Mouse (Mus musculus) embryonic facial prominence, embryonic 13.5 days (tissue): ENCODE measurements around the gene Cfap77. TPM values are rescaled to one million over a fixed set of nuclear protein-coding genes. Genes with fewer than 3 reads are reported as not detected.
A peak's percentile ranks its signal among the peaks of the same experiment; 100 is the strongest.

Source experiments
- ATAC-seq: fragments of 200-750 bp; cut with Nextera tagmentation; 2 replicates; pipeline ENCODE4 v1.8.0; 2017; ENCODE audit warnings: low read depth; ENCODE audit not compliant: insufficient number of reproducible peaks, insufficient read depth, low FRiP score, low TSS enrichment
- H3K27ac ChIP-seq: fragments of 300-500 bp; sonication (generic); 2 replicates; pipeline ENCODE4 v1.5.1; 2015; ENCODE audit warnings: moderate library complexity, mild to moderate bottlenecking, inconsistent platforms
- H3K27me3 ChIP-seq: fragments of 300-500 bp; sonication (generic); 2 replicates; pipeline ENCODE4 v1.6.1; 2015; ENCODE audit warnings: mild to moderate bottlenecking, inconsistent platforms
- H3K36me3 ChIP-seq: fragments of 300-500 bp; sonication (generic); 2 replicates; pipeline ENCODE4 v1.6.1; 2015; ENCODE audit warnings: mild to moderate bottlenecking, inconsistent platforms
- H3K4me1 ChIP-seq: fragments of 300-500 bp; sonication (generic); 2 replicates; pipeline ENCODE4 v1.6.1; 2015; ENCODE audit warnings: inconsistent platforms
- H3K4me2 ChIP-seq: fragments of 300-500 bp; sonication (generic); 2 replicates; pipeline ENCODE4 v1.6.1; 2015; ENCODE audit warnings: moderate library complexity, mild to moderate bottlenecking, inconsistent platforms
- H3K4me3 ChIP-seq: fragments of 300-500 bp; sonication (generic); 2 replicates; pipeline ENCODE4 v1.5.1; 2015; ENCODE audit warnings: mild to moderate bottlenecking, inconsistent platforms
- H3K9ac ChIP-seq: fragments of 300-500 bp; sonication (generic); 2 replicates; pipeline ENCODE4 v1.6.1; 2015; ENCODE audit warnings: mild to moderate bottlenecking, inconsistent platforms
- H3K9me3 ChIP-seq: fragments of 300-500 bp; sonication (generic); 2 replicates; pipeline ENCODE4 v1.6.1; 2016; ENCODE audit warnings: inconsistent platforms
- WGBS: fragments of 180-500 bp; shearing (Covaris S2); methylation state at CpG from one replicate; pipeline ENCODE4 v1.1.7; 2015; ENCODE audit warnings: mixed read lengths; 5-methylcytosine and 5-hydroxymethylcytosine counted together
- polyA plus RNA-seq: library from polyadenylated mRNA; unstranded; fragments of >200 nt; fragmentation: Nextera tagmentation; extraction: Ambion mirVana; gene quantifications from 2 replicates; pipeline ENCODE4 v1.2.1, GENCODE M21; 2015

Gene Cfap77
- polyA plus RNA-seq, 1 experiment from 2014 or later: 0.39 TPM

GRCm38 (mm10) chr2:28917518-28918361 is 137.1 kb downstream of the Cfap77 start:
- Histone ChIP-seq H3K27ac (no peak overlapping the region), H3K27me3 (peaks cover 98% of the 10 kb centered on the region), H3K36me3 (no peaks in the 10 kb centered on the region), H3K4me1 (peaks cover 6% of the 10 kb centered on the region), H3K4me2 (peak overlapping the region; percentile 35), H3K9me3 (no peaks in the 10 kb centered on the region), H3K9ac (no peak overlapping the region), H3K4me3 (peak overlapping the region; percentile 25)
- WGBS: under 1% methylated on average over 70 of the region's 73 CpGs
- no peak for ATAC-seq

- no peaks in the 10 kb centered on the region for H3K36me3 ChIP-seq
- H3K27ac ChIP-seq: no peak overlapping the region
- H3K9me3 ChIP-seq: no peaks in the 10 kb centered on the region
- ATAC-seq: no peak
- H3K4me1 ChIP-seq: peaks cover 6% of the 10 kb centered on the region
- H3K4me2 ChIP-seq: no peak overlapping the region
- H3K9ac ChIP-seq: no peak overlapping the region
- H3K27me3 ChIP-seq: peaks cover 98% of the 10 kb centered on the region
- whole genome bisulfite sequencing: 2% methylated on average over 11 of the region's 11 CpGs
- no peak overlapping the region for H3K4me3 ChIP-seq
These were observed 137.7 kb downstream of the Cfap77 start for GRCm38 (mm10) chr2:28917156-28917517.

GRCm38 (mm10) chr2:28916513-28916865 is 138.4 kb downstream of the Cfap77 start, which contains the start of gene Barhl1:
TSS of gene Barhl1 (minus strand) at chr2:28916668.
- Histone ChIP-seq H3K9ac (no peak within 1 kb of the TSS), H3K4me2 (peak within 1 kb of the TSS; percentile 36; the same call in 1 of the 2 replicates), H3K4me1 (peaks cover 9% of the 10 kb centered on the region), H3K36me3 (no peaks in the 10 kb centered on the region), H3K27me3 (peaks cover 98% of the 10 kb centered on the region), H3K4me3 (peak within 1 kb of the TSS; percentile 25), H3K9me3 (no peaks in the 10 kb centered on the region), H3K27ac (no peak within 1 kb of the TSS)
- ATAC-seq: no peak
- 2% methylated on average over 18 of the region's 18 CpGs for WGBS

- Histone ChIP-seq H3K27me3 (peaks cover 98% of the 10 kb centered on the region), H3K9ac (no peak overlapping the region), H3K36me3 (no peaks in the 10 kb centered on the region), H3K4me1 (peaks cover 12% of the 10 kb centered on the region), H3K4me2 (peak overlapping the region; percentile 36; the same call in 1 of the 2 replicates), H3K4me3 (peak overlapping the region; percentile 4; the same call in 1 of the 2 replicates), H3K27ac (no peak overlapping the region), H3K9me3 (no peaks in the 10 kb centered on the region)
- ATAC-seq: no peak
- 1% methylated on average over 50 of the region's 50 CpGs for WGBS
These were observed 138.9 kb downstream of the Cfap77 start for GRCm38 (mm10) chr2:28915768-28916512.

- Histone ChIP-seq H3K4me3 (no peak overlapping the region), H3K27me3 (peaks cover 98% of the 10 kb centered on the region), H3K27ac (no peak overlapping the region), H3K9ac (no peak overlapping the region), H3K4me1 (peaks cover 12% of the 10 kb centered on the region), H3K36me3 (no peaks in the 10 kb centered on the region), H3K9me3 (no peaks in the 10 kb centered on the region), H3K4me2 (no peak overlapping the region)
- 4% methylated on average over 22 of the region's 22 CpGs for WGBS
- ATAC-seq: no peak
These were observed 139.6 kb downstream of the Cfap77 start for GRCm38 (mm10) chr2:28915104-28915738.

GRCm38 (mm10) chr2:28914121-28914520 is 140.7 kb downstream of the Cfap77 start:
- Histone ChIP-seq H3K4me1 (peaks cover 17% of the 10 kb centered on the region), H3K4me3 (no peak overlapping the region), H3K9ac (no peak overlapping the region), H3K27me3 (peaks cover 100% of the 10 kb centered on the region), H3K27ac (no peak overlapping the region), H3K9me3 (no peaks in the 10 kb centered on the region), H3K4me2 (no peak overlapping the region), H3K36me3 (no peaks in the 10 kb centered on the region)
- WGBS: 3% methylated on average over 2 of the region's 2 CpGs
- ATAC-seq: no peak

GRCm38 (mm10) chr2:28912961-28913360 is 141.9 kb downstream of the Cfap77 start:
- Histone ChIP-seq H3K4me3 (no peak overlapping the region), H3K9me3 (no peaks in the 10 kb centered on the region), H3K36me3 (no peaks in the 10 kb centered on the region), H3K4me1 (peaks cover 27% of the 10 kb centered on the region), H3K4me2 (no peak overlapping the region), H3K27me3 (peaks cover 100% of the 10 kb centered on the region), H3K27ac (no peak overlapping the region), H3K9ac (no peak overlapping the region)
- ATAC-seq: no peak
- WGBS: 1% methylated on average over 4 of the region's 4 CpGs

GRCm38 (mm10) chr2:28912039-28912700 is 142.7 kb downstream of the Cfap77 start:
- Histone ChIP-seq H3K9ac (no peak overlapping the region), H3K4me1 (peaks cover 25% of the 10 kb centered on the region), H3K4me3 (no peak overlapping the region), H3K27ac (no peak overlapping the region), H3K4me2 (no peak overlapping the region), H3K27me3 (peaks cover 100% of the 10 kb centered on the region), H3K9me3 (no peaks in the 10 kb centered on the region), H3K36me3 (no peaks in the 10 kb centered on the region)
- ATAC-seq: no peak
- WGBS: under 1% methylated on average over 33 of the region's 33 CpGs

- Histone ChIP-seq H3K4me3 (peak overlapping the region; percentile 9), H3K27me3 (peaks cover 100% of the 10 kb centered on the region), H3K27ac (no peak overlapping the region), H3K36me3 (peaks cover 4% of the 10 kb centered on the region), H3K4me2 (no peak overlapping the region), H3K9me3 (no peaks in the 10 kb centered on the region), H3K4me1 (peaks cover 25% of the 10 kb centered on the region), H3K9ac (no peak overlapping the region)
- 1% methylated on average over 44 of the region's 44 CpGs for WGBS
- ATAC-seq: no peak
These were observed 143.4 kb downstream of the Cfap77 start for GRCm38 (mm10) chr2:28911331-28912038.

- 1% methylated on average over 3 of the region's 3 CpGs for WGBS
- no peak overlapping the region for H3K4me3 ChIP-seq
- H3K27ac ChIP-seq: no peak overlapping the region
- peaks cover 100% of the 10 kb centered on the region for H3K27me3 ChIP-seq
- H3K4me2 ChIP-seq: no peak overlapping the region
- ATAC-seq: no peak
- no peaks in the 10 kb centered on the region for H3K9me3 ChIP-seq
- peaks cover 6% of the 10 kb centered on the region for H3K36me3 ChIP-seq
- H3K9ac ChIP-seq: no peak overlapping the region
- H3K4me1 ChIP-seq: peaks cover 25% of the 10 kb centered on the region
These were observed 144.0 kb downstream of the Cfap77 start for GRCm38 (mm10) chr2:28910877-28911276.
